In genomic region chr2:152398691-152399090, GRCm38 (mm10) we compare ENCODE assay signal across 8 mouse cellular contexts. TPM values are rescaled to one million over a fixed set of nuclear protein-coding genes. Genes with fewer than 3 reads are reported as not detected.
A peak's percentile ranks its signal among the peaks of the same experiment; 100 is the strongest.
DNase-seq lines count a peak whose midpoint lies in the region; ATAC-seq lines count a peak whose summit lies in the region.

No protein-coding gene starts in this region.

- H3K4me2 ChIP-seq in heart, embryonic 15.5 days, result peak overlapping the region; percentile 89
- peak overlapping the region; percentile 100 for H3K4me2 ChIP-seq in liver, embryonic 13.5 days
- peak overlapping the region; percentile 94 for H3K4me2 ChIP-seq in stomach, embryonic 14.5 days (replicated peaks; ENCODE audit: low read depth, low read length)

- ATAC-seq in CD4-positive, CD25-positive, alpha-beta regulatory T cell, adult 4 months, result peak; percentile 77
- peak; percentile 82 for ATAC-seq in heart, embryonic 15.5 days (replicated peaks; ENCODE audit: insufficient number of reproducible peaks, insufficient read depth, low FRiP score, low read depth)
- ATAC-seq in liver, embryonic 13.5 days (ENCODE audit: low read depth), result peak; percentile 82
- ATAC-seq in stomach, embryonic 14.5 days (ENCODE audit: insufficient number of reproducible peaks, insufficient read depth, low FRiP score, low read depth), result peak; percentile 87

- under 1% methylated on average over 38 of the region's 38 CpGs for WGBS in forebrain, embryonic 10.5 days
- 0% methylated on average over 38 of the region's 38 CpGs for WGBS in heart, embryonic 15.5 days
- WGBS in liver, embryonic 13.5 days (ENCODE audit: insufficient replicate concordance), result under 1% methylated on average over 38 of the region's 38 CpGs
- WGBS in stomach, embryonic 14.5 days, result under 1% methylated on average over 38 of the region's 38 CpGs

- H3K36me3 ChIP-seq in forebrain, embryonic 10.5 days (replicated peaks), result peaks cover 16% of the 10 kb centered on the region
- H3K36me3 ChIP-seq in heart, embryonic 15.5 days, result 0 out of 2 replicates have a peak, but pooled peaks cover 4% of the 10 kb centered on the region
- no peaks in the 10 kb centered on the region for H3K36me3 ChIP-seq in liver, embryonic 13.5 days
- peaks cover 3% of the 10 kb centered on the region for H3K36me3 ChIP-seq in stomach, embryonic 14.5 days (ENCODE audit: control insufficient read depth, insufficient read depth, low read length)

- H3K4me3 ChIP-seq in forebrain, embryonic 10.5 days, result peak overlapping the region; percentile 94
- peak overlapping the region; percentile 87 for H3K4me3 ChIP-seq in heart, embryonic 15.5 days
- H3K4me3 ChIP-seq in liver, embryonic 13.5 days (replicated peaks), result peak overlapping the region; percentile 82
- H3K4me3 ChIP-seq in stomach, embryonic 14.5 days (ENCODE audit: low read depth, low read length), result peak overlapping the region; percentile 88

- H3K27me3 ChIP-seq in forebrain, embryonic 10.5 days (ENCODE audit: poor library complexity, severe bottlenecking), result no peaks in the 10 kb centered on the region
- no peaks in the 10 kb centered on the region for H3K27me3 ChIP-seq in heart, embryonic 15.5 days
- no peaks in the 10 kb centered on the region for H3K27me3 ChIP-seq in liver, embryonic 13.5 days
- no peaks in the 10 kb centered on the region for H3K27me3 ChIP-seq in stomach, embryonic 14.5 days (ENCODE audit: control insufficient read depth, insufficient read depth, low read length)

- H3K9me3 ChIP-seq in forebrain, embryonic 10.5 days, result no peaks in the 10 kb centered on the region
- no peaks in the 10 kb centered on the region for H3K9me3 ChIP-seq in heart, embryonic 15.5 days (replicated peaks)
- no peaks in the 10 kb centered on the region for H3K9me3 ChIP-seq in liver, embryonic 13.5 days (replicated peaks)
- no peaks in the 10 kb centered on the region for H3K9me3 ChIP-seq in stomach, embryonic 14.5 days (ENCODE audit: control insufficient read depth, low read depth, low read length)

- peak overlapping the region; percentile 99 for H3K27ac ChIP-seq in forebrain, embryonic 10.5 days
- peak overlapping the region; percentile 100 for H3K27ac ChIP-seq in heart, embryonic 15.5 days
- peak overlapping the region; percentile 95 for H3K27ac ChIP-seq in liver, embryonic 13.5 days
- peak overlapping the region; percentile 100 for H3K27ac ChIP-seq in stomach, embryonic 14.5 days (ENCODE audit: low read length)

- DNase-seq in c-Kit-negative CD71-positive TER-119-positive erythroid progenitor cells, embryonic 14.5 days (ENCODE audit: low read depth, low spot score), result peak; percentile 84
- peak; percentile 89 for DNase-seq in forebrain, embryonic 10.5 days (ENCODE audit: extremely low spot score, low spot score)
- peak; percentile 94 to 98 for DNase-seq in kidney, postnatal 25 days
- peak; percentile 93 for DNase-seq in liver, embryonic 13.5 days
- DNase-seq in natural killer cell, adult 2 months (ENCODE audit: low spot score in 2 of 2), result peak; percentile 83 to 91

- H3K9ac ChIP-seq in heart, embryonic 15.5 days, result peak overlapping the region; percentile 94
- peak overlapping the region; percentile 87 for H3K9ac ChIP-seq in liver, embryonic 13.5 days
- H3K9ac ChIP-seq in stomach, embryonic 14.5 days (replicated peaks; ENCODE audit: low read depth, low read length), result peak overlapping the region; percentile 63

- H3K4me1 ChIP-seq in forebrain, embryonic 10.5 days, result peaks cover 54% of the 10 kb centered on the region
- peaks cover 34% of the 10 kb centered on the region for H3K4me1 ChIP-seq in heart, embryonic 15.5 days (replicated peaks)
- H3K4me1 ChIP-seq in liver, embryonic 13.5 days (replicated peaks), result peaks cover 62% of the 10 kb centered on the region
- peaks cover 18% of the 10 kb centered on the region for H3K4me1 ChIP-seq in stomach, embryonic 14.5 days (ENCODE audit: control insufficient read depth, insufficient read depth, low read length)

RNA-seq across cellular contexts. Expression of gene Sox12, which starts 0.8 kb away (rescaled TPM):
- under 1 TPM; 0.32 to 0.73 TPM for polyA plus RNA-seq in CD4-positive, CD25-positive, alpha-beta regulatory T cell, adult 4 months (2017; shearing (Covaris generic))
- polyA plus RNA-seq in forebrain, embryonic 10.5 days (2016; fragmentation: Nextera tagmentation; extraction: Ambion mirVana), result 9.3 and 9.5 TPM in 2 replicates
- 6.5 and 7.0 TPM in 2 replicates for polyA plus RNA-seq in heart, embryonic 15.5 days (2015; fragmentation: Nextera tagmentation; extraction: Ambion mirVana)
- polyA plus RNA-seq in liver, embryonic 13.5 days (2015; fragmentation: Nextera tagmentation; extraction: Ambion mirVana), result 1.6 TPM in 2 replicates
- 13.6 and 15.7 TPM in 2 replicates for polyA plus RNA-seq in stomach, embryonic 14.5 days (2014; fragmentation: Nextera tagmentation; extraction: Ambion mirVana)

RNA-seq across cellular contexts. Expression of gene Zcchc3, which starts 16.1 kb away (rescaled TPM):
- polyA plus RNA-seq in CD4-positive, CD25-positive, alpha-beta regulatory T cell, adult 4 months (2017; shearing (Covaris generic)), result under 1 TPM; 0.57 to 0.75 TPM
- polyA plus RNA-seq in forebrain, embryonic 10.5 days (2016; fragmentation: Nextera tagmentation; extraction: Ambion mirVana), result 46.5 and 50.0 TPM in 2 replicates
- polyA plus RNA-seq in heart, embryonic 15.5 days (2015; fragmentation: Nextera tagmentation; extraction: Ambion mirVana), result 30.8 and 31.7 TPM in 2 replicates
- polyA plus RNA-seq in liver, embryonic 13.5 days (2015; fragmentation: Nextera tagmentation; extraction: Ambion mirVana), result 14.0 and 16.2 TPM in 2 replicates
- polyA plus RNA-seq in stomach, embryonic 14.5 days (2014; fragmentation: Nextera tagmentation; extraction: Ambion mirVana), result 41.0 and 43.5 TPM in 2 replicates

RNA-seq across cellular contexts. Expression of gene 6820408C15Rik, which starts 16.7 kb away (rescaled TPM):
- not detected for polyA plus RNA-seq in CD4-positive, CD25-positive, alpha-beta regulatory T cell, adult 4 months (2017; shearing (Covaris generic))
- polyA plus RNA-seq in forebrain, embryonic 10.5 days (2016; fragmentation: Nextera tagmentation; extraction: Ambion mirVana), result 0.76 and 1.0 TPM in 2 replicates
- 2.0 and 2.4 TPM in 2 replicates for polyA plus RNA-seq in heart, embryonic 15.5 days (2015; fragmentation: Nextera tagmentation; extraction: Ambion mirVana)
- polyA plus RNA-seq in liver, embryonic 13.5 days (2015; fragmentation: Nextera tagmentation; extraction: Ambion mirVana), result 0.21 and 0.27 TPM in 2 replicates
- polyA plus RNA-seq in stomach, embryonic 14.5 days (2014; fragmentation: Nextera tagmentation; extraction: Ambion mirVana), result 0.33 and 0.69 TPM in 2 replicates

RNA-seq across cellular contexts. Expression of gene Nrsn2, which starts 22.3 kb away (rescaled TPM):
- not detected for polyA plus RNA-seq in CD4-positive, CD25-positive, alpha-beta regulatory T cell, adult 4 months (2017; shearing (Covaris generic))
- 1.1 and 2.4 TPM in 2 replicates for polyA plus RNA-seq in forebrain, embryonic 10.5 days (2016; fragmentation: Nextera tagmentation; extraction: Ambion mirVana)
- polyA plus RNA-seq in heart, embryonic 15.5 days (2015; fragmentation: Nextera tagmentation; extraction: Ambion mirVana), result 1.6 and 2.1 TPM in 2 replicates
- 0.07 TPM in 1 of 2 replicates, not detected in the other for polyA plus RNA-seq in liver, embryonic 13.5 days (2015; fragmentation: Nextera tagmentation; extraction: Ambion mirVana)
- polyA plus RNA-seq in stomach, embryonic 14.5 days (2014; fragmentation: Nextera tagmentation; extraction: Ambion mirVana), result 2.2 and 3.8 TPM in 2 replicates

RNA-seq across cellular contexts. Expression of gene Trib3, which starts 54.9 kb away (rescaled TPM):
- 1 to 10 TPM; 2.4 to 5.1 TPM for polyA plus RNA-seq in CD4-positive, CD25-positive, alpha-beta regulatory T cell, adult 4 months (2017; shearing (Covaris generic))
- polyA plus RNA-seq in forebrain, embryonic 10.5 days (2016; fragmentation: Nextera tagmentation; extraction: Ambion mirVana), result 2.3 and 3.1 TPM in 2 replicates
- 2.9 and 3.1 TPM in 2 replicates for polyA plus RNA-seq in heart, embryonic 15.5 days (2015; fragmentation: Nextera tagmentation; extraction: Ambion mirVana)
- 2.7 and 3.3 TPM in 2 replicates for polyA plus RNA-seq in liver, embryonic 13.5 days (2015; fragmentation: Nextera tagmentation; extraction: Ambion mirVana)
- polyA plus RNA-seq in stomach, embryonic 14.5 days (2014; fragmentation: Nextera tagmentation; extraction: Ambion mirVana), result 0.73 and 1.1 TPM in 2 replicates

Comparison
In these comparisons a context has a peak if more than half of its experiments do, and no peak if none do; other contexts are left out.
1. Peak in every context shown above with its lines: DNase-seq, ATAC-seq, H3K4me3 ChIP-seq and H3K27ac ChIP-seq.